Mouse (Mus musculus) midbrain, embryonic 16.5 days (tissue): ENCODE data around the gene Fam71f2. TPM values are rescaled to one million over a fixed set of nuclear protein-coding genes. Genes with fewer than 3 reads are reported as not detected.

Experiments used
- ATAC-seq: fragments of 200-750 bp; cut with Nextera tagmentation; 2 replicates; pipeline ENCODE4 v1.8.0; 2017; ENCODE audit warnings: moderate TSS enrichment
- H3K27ac ChIP-seq: fragments of 300-500 bp; sonication (generic); 2 replicates; pipeline ENCODE4 v1.5.1; 2014; ENCODE audit warnings: mild to moderate bottlenecking, low read length, mixed read lengths
- H3K27me3 ChIP-seq: fragments of 300-500 bp; sonication (generic); 2 replicates; pipeline ENCODE4 v1.6.1; 2014; ENCODE audit warnings: low read depth, low read length, mixed read lengths; ENCODE audit not compliant: control insufficient read depth, insufficient read depth
- H3K36me3 ChIP-seq: fragments of 300-500 bp; sonication (generic); 2 replicates; pipeline ENCODE4 v1.6.1; 2014; ENCODE audit warnings: mild to moderate bottlenecking, low read length, moderate library complexity, mixed read lengths; ENCODE audit not compliant: control insufficient read depth, insufficient read depth
- H3K4me1 ChIP-seq: fragments of 300-500 bp; sonication (generic); 2 replicates; pipeline ENCODE4 v1.6.1; 2014; ENCODE audit warnings: mild to moderate bottlenecking, low read length, mixed read lengths; ENCODE audit not compliant: control insufficient read depth, insufficient read depth
- H3K4me2 ChIP-seq: fragments of 300-500 bp; sonication (generic); 2 replicates; pipeline ENCODE4 v1.6.1; 2014; ENCODE audit warnings: mild to moderate bottlenecking, low read length, mixed read lengths
- H3K4me3 ChIP-seq: fragments of 300-500 bp; sonication (generic); 2 replicates; pipeline ENCODE4 v1.5.1; 2014; ENCODE audit warnings: low read depth, mild to moderate bottlenecking, low read length, moderate library complexity, mixed read lengths
- H3K9ac ChIP-seq: fragments of 300-500 bp; sonication (generic); 2 replicates; pipeline ENCODE4 v1.6.1; 2014; ENCODE audit warnings: low read depth, low read length, mixed read lengths
- H3K9me3 ChIP-seq: fragments of 300-500 bp; sonication (generic); replicated peaks from 2 replicates; pipeline ENCODE4 v1.6.1; 2014; ENCODE audit warnings: mild to moderate bottlenecking, low read length, mixed read lengths; ENCODE audit not compliant: control insufficient read depth, poor library complexity, severe bottlenecking
- WGBS: fragments of 180-500 bp; shearing (Covaris S2); extraction: QIAGEN DNeasy Blood & Tissue Kit; methylation state at CpG from one replicate; pipeline ENCODE4 v1.1.7; 2014; 5-methylcytosine and 5-hydroxymethylcytosine counted together
- polyA plus RNA-seq: library from polyadenylated mRNA; unstranded; fragments of >200 nt; fragmentation: Nextera tagmentation; extraction: Ambion mirVana; gene quantifications from 2 replicates; pipeline ENCODE4 v1.2.1, GENCODE M21; 2015

Gene Fam71f2
- polyA plus RNA-seq, 1 experiment from 2014 or later = 0.80 TPM

GRCm38 (mm10) chr6:29318879-29319278, 39.5 kb downstream of the Fam71f2 start, which contains the start of gene Fam71f1:
Gene Fam71f1 (plus strand): TSS chr6:29319140.
- no peak within 1 kb of the TSS for H3K4me3 ChIP-seq
- H3K9ac ChIP-seq = no peak within 1 kb of the TSS
- no peak for ATAC-seq
- no peaks in the 10 kb centered on the region for H3K9me3 ChIP-seq
- H3K36me3 ChIP-seq = no peaks in the 10 kb centered on the region
- WGBS = 79% methylated on average over 3 of the region's 5 CpGs
- H3K4me1 ChIP-seq = no peaks in the 10 kb centered on the region
- no peaks in the 10 kb centered on the region for H3K27me3 ChIP-seq
- H3K27ac ChIP-seq = no peak within 1 kb of the TSS
- H3K4me2 ChIP-seq = no peak within 1 kb of the TSS

GRCm38 (mm10) chr6:29321586-29321985, 42.2 kb downstream of the Fam71f2 start:
- H3K4me2 ChIP-seq = no peak overlapping the region
- H3K9me3 ChIP-seq = no peaks in the 10 kb centered on the region
- no peaks in the 10 kb centered on the region for H3K36me3 ChIP-seq
- H3K9ac ChIP-seq = no peak overlapping the region
- 87% methylated on average over 6 of the region's 6 CpGs for WGBS
- no peaks in the 10 kb centered on the region for H3K27me3 ChIP-seq
- H3K4me3 ChIP-seq = no peak overlapping the region
- H3K4me1 ChIP-seq = no peaks in the 10 kb centered on the region
- no peak for ATAC-seq
- no peak overlapping the region for H3K27ac ChIP-seq

DNA sequence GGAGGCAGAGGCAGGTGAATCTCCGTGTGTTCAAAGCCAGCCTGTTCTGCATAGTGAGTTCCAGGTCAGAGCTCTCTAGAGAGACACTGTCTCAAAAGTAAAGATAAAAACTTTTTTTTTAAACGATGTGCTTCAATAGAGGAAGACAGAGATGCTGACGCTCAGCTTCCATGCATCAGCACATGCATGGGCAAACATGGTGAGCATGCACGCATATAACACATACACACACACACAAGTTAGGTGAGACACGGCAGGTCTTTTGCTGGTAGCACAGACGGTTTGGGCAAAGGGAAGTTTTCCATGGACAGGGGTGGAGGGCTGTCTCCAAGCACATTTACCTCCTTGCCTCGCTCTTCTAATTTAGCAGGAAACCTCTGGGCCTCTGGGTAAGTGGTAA, 42.8 kb downstream of the Fam71f2 start:
- no peaks in the 10 kb centered on the region for H3K36me3 ChIP-seq
- ATAC-seq = no peak
- no peaks in the 10 kb centered on the region for H3K9me3 ChIP-seq
- H3K4me1 ChIP-seq = no peaks in the 10 kb centered on the region
- H3K4me2 ChIP-seq = no peak overlapping the region
- no peak overlapping the region for H3K4me3 ChIP-seq
- no peak overlapping the region for H3K9ac ChIP-seq
- H3K27me3 ChIP-seq = no peaks in the 10 kb centered on the region
- WGBS = 91% methylated on average over 7 of the region's 7 CpGs
- no peak overlapping the region for H3K27ac ChIP-seq

DNA sequence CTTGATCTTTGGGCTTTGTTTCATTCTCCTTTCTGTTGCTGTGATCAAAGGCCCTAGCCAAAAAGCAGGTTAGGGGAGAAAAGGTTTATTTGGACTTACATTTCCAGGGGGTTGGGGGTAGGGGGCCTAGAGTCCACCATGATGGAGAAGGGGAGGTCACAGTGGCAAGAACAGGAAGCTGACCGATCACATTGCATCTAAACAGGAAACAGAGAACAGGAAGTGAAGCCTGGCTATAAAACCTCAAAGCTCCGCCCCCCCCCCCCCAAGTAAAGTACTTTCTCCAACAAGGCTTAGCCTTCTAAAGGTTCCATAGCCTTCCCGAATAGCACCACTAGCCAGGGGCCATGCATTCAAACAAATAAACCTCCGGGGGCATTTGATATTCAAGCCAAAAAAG, 43.3 kb downstream of the Fam71f2 start:
- H3K27ac ChIP-seq = no peak overlapping the region
- no peaks in the 10 kb centered on the region for H3K27me3 ChIP-seq
- H3K36me3 ChIP-seq = no peaks in the 10 kb centered on the region
- ATAC-seq = no peak
- 83% methylated on average over 4 of the region's 4 CpGs for WGBS
- H3K4me2 ChIP-seq = no peak overlapping the region
- no peaks in the 10 kb centered on the region for H3K4me1 ChIP-seq
- H3K9me3 ChIP-seq = no peaks in the 10 kb centered on the region
- H3K4me3 ChIP-seq = no peak overlapping the region
- H3K9ac ChIP-seq = no peak overlapping the region

DNA sequence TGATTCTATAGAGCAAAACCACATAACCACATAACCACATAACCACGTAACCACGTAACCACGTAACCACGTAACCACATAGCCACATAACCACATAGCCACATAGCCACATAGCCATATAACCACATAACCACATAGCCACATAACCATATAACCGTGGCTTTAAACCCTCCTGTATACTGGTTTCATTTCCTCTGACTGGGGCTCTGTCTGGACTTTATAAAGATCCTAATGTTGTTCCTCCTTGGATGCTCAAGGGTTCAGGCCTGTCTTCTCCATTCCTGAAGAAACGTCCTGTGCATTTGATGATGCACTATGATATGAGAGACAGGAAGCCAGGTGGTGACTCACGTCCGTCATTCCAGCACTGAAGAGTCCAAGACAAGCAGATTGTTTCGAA, 47.6 kb downstream of the Fam71f2 start:
- H3K4me2 ChIP-seq = no peak overlapping the region
- 88% methylated on average over 9 of the region's 9 CpGs for WGBS
- H3K27me3 ChIP-seq = no peaks in the 10 kb centered on the region
- H3K9ac ChIP-seq = no peak overlapping the region
- no peak overlapping the region for H3K27ac ChIP-seq
- H3K36me3 ChIP-seq = no peaks in the 10 kb centered on the region
- H3K9me3 ChIP-seq = no peaks in the 10 kb centered on the region
- H3K4me3 ChIP-seq = no peak overlapping the region
- H3K4me1 ChIP-seq = no peaks in the 10 kb centered on the region
- ATAC-seq = no peak

DNA sequence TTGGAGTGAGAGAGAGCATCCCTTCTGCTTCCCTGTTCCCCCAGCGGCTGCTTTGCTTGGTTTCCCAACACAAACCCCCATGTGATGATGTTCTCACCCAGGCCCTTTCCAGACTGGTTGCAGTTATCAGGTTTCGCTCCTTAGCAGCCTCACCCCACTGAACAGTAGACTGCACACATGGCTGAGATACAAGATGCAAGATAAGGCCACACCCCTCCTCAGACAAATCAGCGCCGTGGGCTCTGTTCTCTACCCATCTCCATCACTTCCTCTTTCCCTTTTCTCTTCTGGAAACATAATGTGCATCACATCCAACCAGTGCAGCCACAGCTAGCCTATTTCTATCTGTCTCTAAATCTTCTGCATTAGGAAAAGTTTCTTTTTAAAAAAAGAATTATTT, 50.1 kb downstream of the Fam71f2 start:
- 80% methylated on average over 4 of the region's 4 CpGs for WGBS
- H3K27me3 ChIP-seq = no peaks in the 10 kb centered on the region

More for the DNA sequence above, 50.1 kb downstream of the Fam71f2 start:
- H3K9me3 ChIP-seq = no peaks in the 10 kb centered on the region
- H3K4me2 ChIP-seq = no peak overlapping the region
- no peak overlapping the region for H3K9ac ChIP-seq
- no peak overlapping the region for H3K27ac ChIP-seq
- H3K36me3 ChIP-seq = no peaks in the 10 kb centered on the region
- H3K4me1 ChIP-seq = no peaks in the 10 kb centered on the region
- no peak for ATAC-seq
- H3K4me3 ChIP-seq = no peak overlapping the region

Other genes starting within 250 kb of the Fam71f2 start
- not detected in 2 replicates for gene Lep, start 219.4 kb upstream of the Fam71f2 start, polyA plus RNA-seq
- 43.1 and 43.4 TPM in 2 replicates for gene Rbm28, start 114.6 kb upstream of the Fam71f2 start, polyA plus RNA-seq
- gene Prrt4, start 100.0 kb upstream of the Fam71f2 start, polyA plus RNA-seq = 11.4 and 11.6 TPM in 2 replicates
- gene Impdh1, start 63.2 kb upstream of the Fam71f2 start, polyA plus RNA-seq = 63.8 and 70.6 TPM in 2 replicates
- 34.8 and 36.4 TPM in 2 replicates for gene Hilpda, start 7.1 kb upstream of the Fam71f2 start, polyA plus RNA-seq
- gene Fam71f1, start 39.5 kb downstream of the Fam71f2 start, polyA plus RNA-seq = not detected in 2 replicates
- gene Calu, start 68.5 kb downstream of the Fam71f2 start, polyA plus RNA-seq = 160 and 163 TPM in 2 replicates
- gene Opn1sw, start 108.9 kb downstream of the Fam71f2 start, polyA plus RNA-seq = 0.23 and 0.34 TPM in 2 replicates
- 38.6 and 46.5 TPM in 2 replicates for gene Ccdc136, start 116.7 kb downstream of the Fam71f2 start, polyA plus RNA-seq
- 2.0 and 2.2 TPM in 2 replicates for gene Flnc, start 153.7 kb downstream of the Fam71f2 start, polyA plus RNA-seq
- 311 and 340 TPM in 2 replicates for gene Atp6v1f, start 188.1 kb downstream of the Fam71f2 start, polyA plus RNA-seq
- 0.41 and 0.45 TPM in 2 replicates for gene Atp6v1fnb, start 191.8 kb downstream of the Fam71f2 start, polyA plus RNA-seq
- gene Kcp, start 228.4 kb downstream of the Fam71f2 start, polyA plus RNA-seq = 14.1 and 16.7 TPM in 2 replicates
- 1.5 and 1.7 TPM in 2 replicates for gene Irf5, start 247.0 kb downstream of the Fam71f2 start, polyA plus RNA-seq